Mouse (Mus musculus) lung, adult 2 months (tissue): ENCODE measurements around the gene Ropn1l. TPM values are rescaled to one million over a fixed set of nuclear protein-coding genes. Genes with fewer than 3 reads are reported as not detected.

Source experiments
- DNase-seq: peaks from one replicate; pipeline ENCODE4 v3.0.0; 2022
- H3K4me1 ChIP-seq: fragments of 200-500 bp; 2 replicates; pipeline ENCODE4 v1.6.1; 2011; ENCODE audit warnings: low read length; ENCODE audit not compliant: control insufficient read depth, insufficient read depth
- H3K4me3 ChIP-seq: fragments of 200-500 bp; replicated peaks from 2 replicates; pipeline ENCODE3; 2011; ENCODE audit warnings: low read depth, mild to moderate bottlenecking, control low read depth, low read length; ENCODE audit errors: extremely low read depth
- CTCF ChIP-seq: fragments of 200-500 bp; IDR thresholded peaks from 2 replicates; pipeline ENCODE4 v1.5.1; 2011; ENCODE audit warnings: mild to moderate bottlenecking, low read length, control low read depth; ENCODE audit not compliant: insufficient read depth
- POLR2A ChIP-seq: fragments of 200-500 bp; IDR thresholded peaks from 2 replicates; pipeline ENCODE4 v1.6.1; 2011; ENCODE audit warnings: low read depth, mild to moderate bottlenecking, control low read depth, low read length, borderline replicate concordance; ENCODE audit errors: extremely low read depth
- WGBS: fragments of 180-500 bp; shearing (Covaris S2); methylation state at CpG from one replicate; pipeline ENCODE4 v1.1.7; 2018; 5-methylcytosine and 5-hydroxymethylcytosine counted together
- polyA plus RNA-seq: library from polyadenylated mRNA; depleted of rRNA; stranded (reverse); fragments of >200 nt; gene quantifications from 2 replicates; pipeline ENCODE4 v1.2.3, GENCODE M21; 2012

The Ropn1l gene
- polyA plus RNA-seq, 1 experiment = 2.1 TPM

DNA sequence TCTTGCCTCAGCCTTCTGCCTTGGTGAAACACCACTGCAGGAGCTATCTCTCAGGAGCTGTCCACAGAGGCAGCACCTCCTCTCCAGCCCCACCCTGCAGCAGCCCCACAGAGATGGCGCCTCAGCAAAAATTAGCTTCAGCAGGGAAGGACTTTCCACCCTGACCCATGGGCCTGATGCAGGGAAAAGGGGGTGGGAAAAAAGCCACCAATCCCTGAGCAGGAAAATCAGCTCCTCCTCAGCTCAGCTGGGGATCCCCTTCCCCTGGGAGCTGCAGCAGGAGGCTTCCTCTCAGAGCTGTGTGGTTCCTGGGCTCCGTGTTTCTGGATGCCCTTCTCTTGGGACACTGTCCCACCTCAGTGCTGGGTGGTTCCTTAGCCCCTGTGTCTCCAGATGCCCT, 3.8 kb downstream of the Ropn1l start:
- no peak overlapping the region for H3K4me3 ChIP-seq
- WGBS = 35% methylated on average over 2 of the region's 2 CpGs
- TF ChIP-seq POLR2A (no peak), CTCF (no peak)
- H3K4me1 ChIP-seq = peaks cover 4% of the 10 kb centered on the region
- DNase-seq = no peak

DNA sequence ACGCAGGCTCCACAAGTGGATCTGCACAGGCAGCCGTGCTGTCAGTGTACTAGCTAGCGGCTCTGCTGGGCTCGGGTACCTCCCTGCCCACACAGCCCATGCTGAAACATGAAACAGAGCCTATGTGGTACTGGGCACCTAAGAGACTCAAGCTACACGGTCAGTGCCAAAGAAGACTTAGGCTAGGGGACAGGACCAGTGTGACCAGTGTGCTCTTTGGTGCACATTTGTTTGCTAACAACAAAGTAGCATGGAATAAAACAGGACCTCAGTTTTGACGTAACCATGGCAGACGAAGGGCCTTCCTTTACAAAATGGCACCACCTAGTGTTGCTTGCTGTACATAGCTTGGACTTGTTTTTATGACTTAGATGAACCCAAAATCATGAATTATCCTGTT, 6.4 kb downstream of the Ropn1l start:
- WGBS = 29% methylated on average over 7 of the region's 7 CpGs
- no peak overlapping the region for H3K4me3 ChIP-seq
- TF ChIP-seq POLR2A = no peak
- peak; percentile 9; the same call in 1 of the 2 replicates for TF ChIP-seq CTCF
- H3K4me1 ChIP-seq = peaks cover 4% of the 10 kb centered on the region
- DNase-seq = no peak

DNA sequence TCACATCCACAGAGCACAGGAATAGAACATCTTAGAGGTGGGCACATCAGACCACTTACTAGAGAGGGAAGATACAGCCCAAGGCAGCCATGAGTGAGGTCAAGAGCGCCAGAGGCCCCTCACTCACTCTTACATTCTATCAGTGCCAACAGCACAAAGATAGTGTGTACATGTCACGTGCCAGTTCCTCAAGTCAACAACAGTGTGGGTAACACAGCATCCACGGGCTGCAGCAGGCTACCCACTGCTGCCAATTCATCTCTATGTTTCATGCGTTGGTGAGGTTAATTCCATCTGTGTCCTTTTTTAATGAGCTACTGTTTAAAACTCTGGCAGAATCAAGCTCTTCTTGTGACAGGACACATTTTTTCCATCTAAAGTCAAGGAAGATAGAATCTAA, 10.8 kb downstream of the Ropn1l start:
- TF ChIP-seq POLR2A = no peak
- no peak for TF ChIP-seq CTCF
- 94% methylated on average over 4 of the region's 4 CpGs for WGBS
- H3K4me1 ChIP-seq = peaks cover 4% of the 10 kb centered on the region
- DNase-seq = no peak
- H3K4me3 ChIP-seq = no peak overlapping the region

DNA sequence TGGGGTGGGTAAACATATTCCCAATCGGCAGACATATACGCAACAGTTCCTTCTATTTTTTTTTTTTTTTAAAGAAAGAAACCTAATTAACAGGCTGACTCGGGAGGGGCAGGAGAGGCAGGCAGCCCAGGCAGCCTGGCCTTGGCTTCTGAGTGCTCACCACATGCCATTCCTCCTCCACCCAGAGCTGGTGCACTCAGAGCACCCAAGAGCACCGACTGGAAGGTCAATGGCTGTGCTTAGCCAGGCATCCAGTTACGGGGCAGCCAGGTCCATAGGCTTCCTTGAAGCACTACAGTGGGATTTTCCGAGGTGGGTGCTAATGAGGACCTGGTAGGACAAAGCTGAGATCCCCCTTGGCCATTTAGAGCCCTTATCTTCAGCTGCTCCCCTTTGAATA, 11.5 kb downstream of the Ropn1l start:
- WGBS = 65% methylated on average over 6 of the region's 6 CpGs
- TF ChIP-seq POLR2A (no peak), CTCF (no peak)
- DNase-seq = no peak
- Histone ChIP-seq H3K4me1 (peaks cover 2% of the 10 kb centered on the region), H3K4me3 (no peak overlapping the region)

DNA sequence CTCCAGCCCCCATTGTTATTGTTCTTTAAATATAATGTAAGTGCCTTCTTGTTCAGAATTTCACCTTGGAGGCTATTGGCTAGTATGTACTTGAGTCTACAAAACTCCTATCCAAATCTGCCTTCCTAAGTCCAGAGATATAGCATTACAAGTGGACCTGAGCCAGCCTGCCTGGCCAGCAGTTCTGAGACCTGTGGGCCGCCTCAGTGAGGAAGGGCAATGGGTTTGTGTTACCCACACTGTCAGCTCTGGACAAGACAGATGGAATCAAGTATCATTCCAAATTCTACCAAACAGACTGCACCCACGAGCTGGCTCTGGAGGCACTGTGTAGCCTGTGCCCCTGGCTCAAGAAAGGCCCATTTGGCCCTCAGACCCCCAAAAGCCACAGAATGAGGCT, 16.7 kb downstream of the Ropn1l start:
- Histone ChIP-seq H3K4me1 (no peaks in the 10 kb centered on the region), H3K4me3 (no peak overlapping the region)
- WGBS = 85% methylated on average over 2 of the region's 2 CpGs
- no peak for DNase-seq
- TF ChIP-seq CTCF = no peak
- TF ChIP-seq POLR2A = no peak

DNA sequence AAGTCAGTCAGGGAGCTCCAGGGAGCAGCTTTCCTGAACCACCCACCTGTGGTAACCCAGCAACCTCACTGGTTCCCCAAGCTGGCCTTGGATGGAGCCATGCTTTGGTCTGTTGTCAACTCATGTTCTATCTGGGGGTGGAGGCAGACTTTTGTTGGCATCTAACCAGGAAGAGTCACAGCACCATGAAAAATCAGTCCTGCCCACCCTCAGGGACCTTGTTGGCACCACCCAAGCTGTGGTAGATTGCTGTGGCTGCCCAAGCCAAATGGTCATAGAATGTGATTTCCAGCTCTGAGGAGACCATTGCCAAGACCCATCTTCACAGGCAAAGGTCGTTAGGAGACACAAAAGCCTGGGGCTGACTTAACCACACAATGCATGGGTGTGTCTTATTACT, 17.5 kb downstream of the Ropn1l start:
- no peak for DNase-seq
- no peaks in the 10 kb centered on the region for H3K4me1 ChIP-seq
- TF ChIP-seq POLR2A (no peak), CTCF (no peak)
- H3K4me3 ChIP-seq = no peak overlapping the region
- 29% methylated on average over 1 of the region's 1 CpGs for WGBS

DNA sequence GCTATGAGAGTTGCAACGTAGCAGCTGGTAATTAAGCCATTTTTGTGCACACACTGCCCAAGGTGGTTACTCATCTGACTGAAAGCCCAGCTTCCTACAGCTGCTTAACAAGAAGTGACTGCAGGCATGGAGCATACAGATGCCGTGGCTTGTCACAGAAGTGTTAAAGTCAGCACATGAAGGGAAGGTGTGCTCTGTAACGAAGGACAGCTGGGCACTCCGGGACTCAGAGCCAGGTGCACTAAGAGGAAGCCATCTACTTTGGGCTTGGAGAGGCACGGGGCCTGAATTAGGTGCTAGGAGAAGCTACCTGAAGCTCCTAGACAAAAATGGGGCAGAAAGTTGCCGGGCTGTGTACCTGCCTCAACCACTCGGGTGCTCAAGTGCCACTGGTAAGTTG, 19.8 kb downstream of the Ropn1l start:
- WGBS = 70% methylated on average over 7 of the region's 7 CpGs
- H3K4me3 ChIP-seq = no peak overlapping the region
- no peak for DNase-seq
- TF ChIP-seq POLR2A (no peak), CTCF (no peak)
- no peaks in the 10 kb centered on the region for H3K4me1 ChIP-seq

DNA sequence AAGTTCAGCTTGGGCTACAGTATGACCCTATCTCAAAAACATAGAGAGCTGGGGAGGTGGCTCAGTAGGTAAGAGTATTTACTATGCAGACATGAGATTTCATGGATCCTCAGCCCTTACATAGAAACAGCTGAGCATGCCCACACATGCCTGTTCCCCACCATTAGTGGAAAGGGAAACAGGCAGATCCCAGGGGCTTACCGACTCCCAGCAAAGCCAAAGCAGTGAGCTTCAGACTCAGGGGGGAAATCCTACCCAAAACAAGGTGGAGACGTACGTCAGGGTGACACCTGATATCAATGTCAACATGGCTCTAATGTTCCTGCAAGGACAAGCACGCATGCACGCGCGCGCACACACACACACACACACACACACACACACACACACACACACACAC, 21.7 kb downstream of the Ropn1l start:
- Histone ChIP-seq H3K4me1 (no peaks in the 10 kb centered on the region), H3K4me3 (no peak overlapping the region)
- TF ChIP-seq CTCF = no peak
- no peak for TF ChIP-seq POLR2A
- DNase-seq = no peak
- WGBS = 79% methylated on average over 8 of the region's 8 CpGs

DNA sequence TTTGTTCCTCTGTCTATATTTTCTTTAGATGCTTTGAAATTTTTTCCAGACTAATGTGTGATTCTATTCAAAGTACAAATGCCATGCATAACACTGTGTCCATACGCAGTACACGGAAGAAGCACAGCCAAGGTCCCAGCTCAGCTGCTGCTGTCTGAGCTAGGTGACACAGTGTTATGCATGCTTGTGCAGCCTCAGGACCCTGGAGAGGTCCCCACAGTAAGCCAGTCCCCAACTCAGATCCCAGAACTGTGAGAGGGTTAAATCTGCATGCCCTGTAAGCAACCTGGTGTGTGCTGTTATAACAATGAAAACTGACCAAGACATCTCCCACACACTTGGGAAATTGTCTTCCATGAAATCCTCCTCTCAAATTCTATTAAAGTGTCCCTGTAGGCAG, 23.5 kb downstream of the Ropn1l start:
- Histone ChIP-seq H3K4me1 (no peaks in the 10 kb centered on the region), H3K4me3 (no peak overlapping the region)
- no peak for DNase-seq
- no peak for TF ChIP-seq POLR2A
- no peak for TF ChIP-seq CTCF
- WGBS = 83% methylated on average over 2 of the region's 2 CpGs

DNA sequence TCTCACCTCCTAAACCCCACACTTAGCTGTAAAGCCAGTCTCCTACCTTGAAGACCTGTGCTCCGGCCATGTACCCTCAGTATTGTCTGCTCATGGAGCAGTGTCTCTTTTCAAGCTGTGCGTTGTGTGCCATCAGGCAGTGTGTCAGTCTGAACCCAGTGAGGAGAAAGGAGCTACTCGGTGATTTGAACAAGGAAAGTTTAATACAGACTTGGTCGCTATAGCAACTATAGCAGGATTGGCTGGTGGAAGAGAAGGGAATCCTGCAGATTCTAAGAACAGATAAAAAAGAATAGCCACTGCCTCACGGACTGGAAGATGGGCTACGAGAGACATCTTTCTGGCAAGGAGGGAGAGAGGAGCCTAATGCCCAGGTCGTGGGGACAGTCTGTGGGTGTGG, 24.1 kb downstream of the Ropn1l start:
- WGBS = 77% methylated on average over 7 of the region's 7 CpGs
- TF ChIP-seq POLR2A (no peak), CTCF (no peak)
- H3K4me3 ChIP-seq = no peak overlapping the region
- no peak for DNase-seq
- no peaks in the 10 kb centered on the region for H3K4me1 ChIP-seq

DNA sequence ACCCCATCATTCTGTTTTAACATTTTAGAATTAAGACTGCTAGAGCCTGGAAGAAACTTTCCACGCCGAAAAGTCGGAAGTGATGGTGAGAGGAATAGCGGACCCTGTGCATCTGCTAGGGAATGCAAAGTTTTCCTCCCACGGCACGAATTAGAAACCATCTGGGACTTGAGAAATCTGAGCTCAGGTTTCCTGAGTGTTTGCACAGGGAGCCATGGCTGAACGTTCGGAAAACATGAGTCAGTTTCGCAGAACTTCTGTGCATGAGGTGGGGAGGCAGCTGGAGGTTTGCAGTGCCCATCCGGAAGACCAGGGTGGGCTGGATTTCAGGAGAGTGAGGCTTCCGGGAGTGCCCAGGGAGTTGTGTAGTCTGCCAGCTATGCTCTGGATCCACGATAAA, 25.0 kb downstream of the Ropn1l start:
- TF ChIP-seq CTCF = no peak
- TF ChIP-seq POLR2A = no peak
- WGBS = 61% methylated on average over 12 of the region's 12 CpGs
- Histone ChIP-seq H3K4me3 (no peak overlapping the region), H3K4me1 (no peaks in the 10 kb centered on the region)
- DNase-seq = no peak

DNA sequence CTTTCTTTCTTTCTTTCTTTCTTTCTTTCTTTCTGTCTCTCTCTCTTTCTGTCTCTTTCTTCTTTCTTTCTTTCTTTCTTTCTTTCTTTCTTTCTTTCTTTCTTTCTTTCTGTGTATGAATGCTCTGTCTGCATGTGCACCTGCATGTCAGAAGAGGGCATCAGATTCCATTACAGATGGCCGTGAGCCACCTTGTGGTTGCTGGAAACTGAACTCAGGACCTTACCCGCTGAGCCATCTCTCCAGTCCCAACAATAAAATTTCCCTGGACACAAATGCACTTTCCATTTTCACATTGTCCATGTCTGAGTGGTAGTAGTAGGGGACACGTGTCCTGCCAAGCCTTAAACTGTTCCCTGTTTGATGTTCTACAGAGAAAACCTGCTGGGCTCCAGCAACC, 26.1 kb downstream of the Ropn1l start:
- TF ChIP-seq POLR2A = no peak
- TF ChIP-seq CTCF = 0 out of 2 replicates have a peak, but pooled peaks have one; percentile 14
- no peak for DNase-seq
- Histone ChIP-seq H3K4me1 (no peaks in the 10 kb centered on the region), H3K4me3 (no peak overlapping the region)
- 60% methylated on average over 3 of the region's 3 CpGs for WGBS
